Mouse (Mus musculus): ENCODE measurements around the gene Ptprcap. TPM values are rescaled to one million over a fixed set of nuclear protein-coding genes. Genes with fewer than 3 reads are reported as not detected.

Gene Ptprcap
- total and polyA plus RNA-seq, 3 experiments = 67.9 to 75.7 TPM; not detected in 1

DNA sequence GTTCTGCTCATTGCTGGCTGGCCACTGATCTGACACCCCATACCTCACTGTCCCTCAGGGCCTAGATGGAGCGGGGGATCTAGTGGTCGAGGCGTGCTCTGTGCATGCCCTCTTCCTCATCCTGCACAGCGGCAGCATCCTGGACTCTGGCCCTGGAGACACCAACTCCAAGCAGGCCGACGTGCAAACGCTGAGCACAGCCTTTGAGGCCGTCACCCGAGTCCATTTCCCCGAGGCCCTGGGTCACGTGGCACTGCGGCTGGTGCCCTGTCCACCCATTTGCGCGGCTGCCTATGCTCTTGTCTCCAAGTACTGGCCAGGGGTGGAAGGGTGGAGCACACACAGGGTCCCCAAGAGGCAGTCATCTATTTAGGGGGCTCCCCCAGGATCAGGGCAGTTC, 46.8 kb upstream of the Ptprcap start:
- H3K4me3 ChIP-seq (ENCODE audit: control insufficient read depth in 1 of 2, insufficient read depth in 1 of 2, low read depth in 2 of 2, low read length in 2 of 2) = no peak overlapping the region

DNA sequence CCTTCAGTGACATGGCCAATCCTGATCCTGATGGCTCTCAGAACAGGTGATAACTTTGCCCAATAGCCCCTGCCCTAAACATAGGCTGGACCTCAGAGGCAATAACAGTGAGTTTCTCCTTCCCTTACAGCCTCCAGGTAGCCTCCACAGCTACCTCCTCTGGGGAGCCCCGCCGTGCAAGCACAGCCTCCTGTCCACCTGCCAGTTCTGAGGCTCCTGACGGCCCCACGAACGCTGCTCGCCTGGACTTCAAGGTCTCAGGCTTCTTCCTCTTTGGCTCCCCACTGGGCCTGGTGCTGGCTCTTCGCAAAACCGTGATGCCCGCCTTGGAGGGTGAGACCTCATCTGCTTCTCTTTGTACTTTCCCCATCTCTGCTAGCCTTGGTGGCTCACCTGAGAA, 44.9 kb upstream of the Ptprcap start:
- Histone ChIP-seq H3K27me3 (ENCODE audit: control insufficient read depth in 1 of 2, insufficient read depth in 2 of 2, low read length in 2 of 2) (no peaks in the 10 kb centered on the region), H3K9ac (ENCODE audit: control insufficient read depth, low read depth, low read length, poor library complexity, severe bottlenecking) (no peak overlapping the region), H3K4me1 (ENCODE audit: control insufficient read depth in 1 of 2, insufficient read depth in 2 of 2, low read length in 2 of 2) (peaks cover 5 to 10% of the 10 kb centered on the region in 2 experiments), H3K4me3 (ENCODE audit: control insufficient read depth in 1 of 2, insufficient read depth in 1 of 2, low read depth in 2 of 2, low read length in 2 of 2) (no peak overlapping the region), H3K27ac (ENCODE audit: control insufficient read depth, low read depth, low read length) (no peak overlapping the region), H3K9me3 (replicated peaks; ENCODE audit: insufficient read depth, low read length) (no peaks in the 10 kb centered on the region), H3K36me3 (ENCODE audit: control insufficient read depth in 1 of 2, insufficient read depth in 2 of 2, low read length in 2 of 2) (peaks cover 0 to 9% of the 10 kb centered on the region in 2 experiments; a peak in 2 of 4 replicates), H3K79me2 (ENCODE audit: control insufficient read depth, insufficient read depth, low read length, poor library complexity) (no peaks in the 10 kb centered on the region)
- TF ChIP-seq BHLHE40 (IDR thresholded peaks at IDR 0.05; ENCODE audit: borderline replicate concordance, low read depth, low read length) (no peak), TBP (IDR thresholded peaks at IDR 0.05; ENCODE audit: low read depth, low read length) (no peak), TAL1 (IDR thresholded peaks at IDR 0.05; ENCODE audit: low read length) (no peak), ZC3H11A (IDR thresholded peaks at IDR 0.05; ENCODE audit: low read depth, low read length) (no peak), TCF12 (IDR thresholded peaks at IDR 0.05; ENCODE audit: low read depth, low read length) (no peak), MAZ (IDR thresholded peaks at IDR 0.05; ENCODE audit: low read depth, low read length) (no peak), UBTF (IDR thresholded peaks at IDR 0.05; ENCODE audit: borderline replicate concordance, insufficient read depth, low read depth, low read length) (no peak), MAX (IDR thresholded peaks at IDR 0.05; ENCODE audit: low read length) (no peak), KAT2A (conservative IDR thresholded peaks at IDR 0.05; ENCODE audit: low read depth, low read length) (no peak), NELFE (IDR thresholded peaks at IDR 0.05; ENCODE audit: low read depth, low read length) (no peak), ZMIZ1 (IDR thresholded peaks at IDR 0.05; ENCODE audit: low read depth, low read length) (no peak), SMC3 (IDR thresholded peaks at IDR 0.05; ENCODE audit: low read depth, low read length) (no peak), CTCF (IDR thresholded peaks at IDR 0.05 in 2 of 3, conservative IDR thresholded peaks at IDR 0.05 in 1 of 3; ENCODE audit: control insufficient read depth in 1 of 3, insufficient read depth in 1 of 3, low read depth in 2 of 3, low read length in 3 of 3, poor library complexity in 1 of 3, severe bottlenecking in 1 of 3) (no peak), CHD2 (IDR thresholded peaks at IDR 0.05; ENCODE audit: low read length) (no peak), MYB (IDR thresholded peaks at IDR 0.05; ENCODE audit: low read depth, low read length) (no peak), GATA1 (IDR thresholded peaks at IDR 0.05; ENCODE audit: low read depth, low read length) (no peak)
- no peak for DNase-seq (ENCODE audit: low read depth, low spot score)

More for the DNA sequence above, 46.8 kb upstream of the Ptprcap start:
- no peaks in the 10 kb centered on the region for H3K27me3 ChIP-seq (ENCODE audit: control insufficient read depth in 1 of 2, insufficient read depth in 2 of 2, low read length in 2 of 2)
- no peaks in the 10 kb centered on the region for H3K9me3 ChIP-seq (replicated peaks; ENCODE audit: insufficient read depth, low read length)
- no peak for DNase-seq (ENCODE audit: low read depth, low spot score)
- no peak overlapping the region for H3K9ac ChIP-seq (ENCODE audit: control insufficient read depth, low read depth, low read length, poor library complexity, severe bottlenecking)
- H3K36me3 ChIP-seq (ENCODE audit: control insufficient read depth in 1 of 2, insufficient read depth in 2 of 2, low read length in 2 of 2) = no peaks in the 10 kb centered on the region
- no peaks in the 10 kb centered on the region for H3K4me1 ChIP-seq (ENCODE audit: control insufficient read depth in 1 of 2, insufficient read depth in 2 of 2, low read length in 2 of 2)
- 0 out of 2 replicates have a peak, but pooled peaks cover 1% of the 10 kb centered on the region for H3K79me2 ChIP-seq (ENCODE audit: control insufficient read depth, insufficient read depth, low read length, poor library complexity)
- no peak overlapping the region for H3K27ac ChIP-seq (ENCODE audit: control insufficient read depth, low read depth, low read length)
- TF ChIP-seq ZMIZ1 (IDR thresholded peaks at IDR 0.05; ENCODE audit: low read depth, low read length) = no peak
- no peak for TF ChIP-seq TAL1 (IDR thresholded peaks at IDR 0.05; ENCODE audit: low read length)
- no peak for TF ChIP-seq ZKSCAN1 (IDR thresholded peaks at IDR 0.05; ENCODE audit: low read depth, low read length)
- TF ChIP-seq E2F4 (IDR thresholded peaks at IDR 0.05; ENCODE audit: borderline replicate concordance, low read depth, low read length) = no peak
- TF ChIP-seq POLR2A (IDR thresholded peaks at IDR 0.05; ENCODE audit: control insufficient read depth in 1 of 2, insufficient read depth in 1 of 2, low read depth in 1 of 2, low read length in 2 of 2, poor library complexity in 1 of 2) = no peak
- TF ChIP-seq GATA1 (IDR thresholded peaks at IDR 0.05; ENCODE audit: low read depth, low read length) = no peak
- TF ChIP-seq HCFC1 (IDR thresholded peaks at IDR 0.05; ENCODE audit: low read depth, low read length) = no peak
- TF ChIP-seq NRF1 (IDR thresholded peaks at IDR 0.05; ENCODE audit: insufficient read depth, low read depth, low read length, poor library complexity, severe bottlenecking) = no peak
- TF ChIP-seq USF2 (IDR thresholded peaks at IDR 0.05; ENCODE audit: borderline replicate concordance in 1 of 2, insufficient read depth in 1 of 2, low read depth in 1 of 2, low read length in 2 of 2) = no peak
- TF ChIP-seq SIN3A (IDR thresholded peaks at IDR 0.05; ENCODE audit: low read length) = no peak
- TF ChIP-seq TBP (IDR thresholded peaks at IDR 0.05; ENCODE audit: low read depth, low read length) = no peak

Measured in MEL (cell line).